Mouse (Mus musculus) right cerebral cortex, postnatal 25 days (tissue): ENCODE measurements around the gene Hscb.

Source experiments
- DNase-seq: peaks from one replicate; pipeline ENCODE4 v3.0.0; 2022

Gene Hscb

DNA sequence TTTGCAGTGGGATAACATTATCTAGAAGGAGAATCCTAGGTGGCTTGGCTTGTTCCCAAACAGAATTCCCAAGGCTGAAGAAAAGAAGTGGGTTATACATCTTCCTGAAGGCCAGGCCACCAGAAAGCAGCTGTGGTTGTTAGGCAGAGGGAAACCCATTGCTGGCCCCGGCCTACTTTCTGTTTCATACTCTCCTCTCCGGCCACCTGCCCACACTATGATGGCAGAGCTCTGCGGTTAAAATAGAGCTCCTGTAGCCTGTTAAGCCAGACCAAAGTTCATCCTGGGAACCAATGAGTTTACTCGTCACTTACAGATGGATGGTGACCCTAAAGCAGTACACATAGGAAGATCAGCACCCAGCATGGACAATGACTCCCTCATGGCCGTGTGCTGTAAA lies 12.0 kb downstream of the Hscb start:
- no peak for DNase-seq

DNA sequence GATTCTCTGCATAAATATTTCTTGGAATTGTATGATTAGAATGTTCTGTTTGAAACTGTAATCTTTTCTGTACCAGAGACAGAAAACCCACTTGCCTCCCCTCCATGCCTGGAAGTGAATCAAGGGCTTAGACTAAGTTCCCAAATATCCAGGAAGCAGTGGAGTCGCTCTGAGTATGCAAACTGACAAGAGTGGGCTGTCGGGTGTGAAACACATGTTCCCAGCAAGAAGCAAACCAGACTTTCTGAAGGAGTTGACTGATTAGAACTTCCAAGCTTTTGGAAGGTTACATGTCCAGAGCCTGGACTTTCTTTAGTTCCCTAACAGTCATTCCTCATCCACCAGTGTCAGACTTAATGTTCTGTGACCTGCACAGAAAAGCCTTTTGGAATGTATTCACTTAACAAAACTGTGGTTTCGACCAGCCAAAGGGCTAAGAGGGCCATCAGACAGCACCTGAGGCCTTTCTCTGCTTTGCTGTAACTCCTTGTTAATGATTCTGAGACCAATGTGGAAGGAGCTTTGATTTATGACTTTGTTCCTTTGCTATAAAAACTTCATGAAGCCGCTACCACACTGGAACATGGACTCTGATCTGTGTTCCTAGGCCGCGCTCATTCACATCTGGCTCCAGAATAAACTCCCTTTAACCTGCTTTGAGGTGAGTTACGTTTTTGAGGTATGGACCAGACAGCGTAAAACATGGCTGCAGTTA lies 12.6 kb downstream of the Hscb start:
- DNase-seq = no peak

DNA sequence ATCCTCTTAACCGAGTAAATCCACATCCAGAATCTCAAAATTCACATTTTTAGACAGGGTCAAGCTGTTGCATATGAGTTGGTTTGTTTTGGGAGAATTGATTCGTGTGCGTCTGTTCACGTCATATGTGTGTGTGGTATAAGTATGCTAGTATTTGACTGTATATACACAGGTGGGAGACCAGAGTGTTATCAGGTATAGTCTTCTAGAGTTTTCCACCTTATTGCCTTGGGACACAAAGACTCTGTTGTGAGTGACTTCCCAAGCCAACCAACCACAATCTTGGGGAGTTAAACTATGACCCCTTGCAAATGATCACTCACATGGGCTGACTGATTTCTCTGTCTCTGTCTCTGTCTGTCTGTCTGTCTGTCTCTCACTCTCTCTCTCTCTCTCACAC lies 15.2 kb downstream of the Hscb start:
- no peak for DNase-seq

DNA sequence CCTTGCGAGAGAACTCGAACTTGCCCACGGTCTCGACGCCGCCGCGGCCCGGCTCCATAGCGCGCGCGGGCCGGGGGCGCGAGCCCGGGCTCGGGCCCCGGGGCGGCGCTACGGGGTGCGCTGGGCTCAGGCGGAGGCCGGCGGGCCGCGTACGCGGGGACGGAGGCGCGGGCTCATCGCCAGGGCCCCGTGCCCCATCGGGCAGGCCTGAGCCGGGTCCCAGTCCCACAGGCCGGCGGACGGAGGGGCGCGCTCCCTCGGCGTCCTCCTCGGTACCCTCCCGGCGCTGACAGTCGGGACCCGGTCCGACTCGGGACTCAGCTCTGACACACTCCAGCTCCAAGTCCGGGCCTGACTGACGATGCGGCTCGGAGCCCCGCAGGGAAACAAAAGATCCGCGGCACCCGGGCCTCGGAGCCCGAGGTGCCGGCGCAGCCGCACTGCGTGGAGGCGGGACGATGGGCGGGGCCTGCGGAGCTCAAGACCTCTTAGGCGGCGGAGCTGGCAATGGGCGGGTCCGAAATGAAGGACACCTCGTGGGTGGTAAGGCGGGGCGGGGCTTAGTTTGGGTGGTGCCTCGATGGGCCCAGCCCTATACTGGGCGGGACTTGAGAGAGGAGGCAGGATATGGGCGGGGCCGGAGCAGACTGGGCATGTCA lies 29.8 kb downstream of the Hscb start, which contains the start of gene Ulk1:
TSS of gene Ulk1 (minus strand) at position 431 of the 659 bp plus-strand sequence.
- peak; percentile 98 for DNase-seq

DNA sequence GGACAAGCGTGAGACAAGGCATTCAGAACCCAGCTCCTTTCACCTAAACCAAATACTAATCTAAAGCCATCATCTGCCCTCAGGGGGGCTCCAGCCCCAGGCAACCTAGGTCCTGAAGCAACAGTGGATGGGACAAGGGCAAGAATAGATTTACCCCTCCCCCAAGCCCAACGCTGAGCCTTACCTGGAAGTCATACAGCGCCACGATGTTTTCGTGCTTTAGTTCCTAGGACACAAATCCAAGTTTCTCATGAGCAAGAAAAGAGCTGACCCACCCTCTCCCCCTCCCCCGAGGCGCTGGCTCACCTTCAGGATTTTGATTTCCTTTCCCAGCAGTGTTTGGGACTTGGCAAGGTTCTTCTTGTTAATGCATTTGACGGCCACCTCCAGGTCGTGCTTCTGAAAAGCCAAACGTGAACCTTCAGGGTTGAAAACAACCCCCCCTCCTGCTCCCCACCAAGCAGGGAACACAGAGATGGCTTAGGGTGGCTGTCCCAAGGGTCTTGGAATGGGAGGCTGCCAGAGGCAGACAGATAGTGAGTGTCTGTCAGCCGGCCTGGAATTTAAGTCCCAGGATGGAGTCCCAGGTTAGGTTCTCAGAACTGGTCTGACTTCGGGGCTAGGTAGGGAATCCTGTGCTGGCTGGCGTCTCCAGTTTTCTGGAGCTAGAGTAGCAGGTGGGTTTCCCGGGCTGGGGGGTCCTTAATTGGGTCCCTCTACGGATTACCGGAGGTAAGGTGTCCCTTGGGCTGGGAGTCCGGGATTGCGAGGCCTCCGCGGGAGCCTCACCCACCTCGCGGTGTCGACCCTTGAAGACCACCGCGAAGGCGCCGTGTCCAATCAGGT lies 30.5 kb downstream of the Hscb start:
- DNase-seq = no peak

DNA sequence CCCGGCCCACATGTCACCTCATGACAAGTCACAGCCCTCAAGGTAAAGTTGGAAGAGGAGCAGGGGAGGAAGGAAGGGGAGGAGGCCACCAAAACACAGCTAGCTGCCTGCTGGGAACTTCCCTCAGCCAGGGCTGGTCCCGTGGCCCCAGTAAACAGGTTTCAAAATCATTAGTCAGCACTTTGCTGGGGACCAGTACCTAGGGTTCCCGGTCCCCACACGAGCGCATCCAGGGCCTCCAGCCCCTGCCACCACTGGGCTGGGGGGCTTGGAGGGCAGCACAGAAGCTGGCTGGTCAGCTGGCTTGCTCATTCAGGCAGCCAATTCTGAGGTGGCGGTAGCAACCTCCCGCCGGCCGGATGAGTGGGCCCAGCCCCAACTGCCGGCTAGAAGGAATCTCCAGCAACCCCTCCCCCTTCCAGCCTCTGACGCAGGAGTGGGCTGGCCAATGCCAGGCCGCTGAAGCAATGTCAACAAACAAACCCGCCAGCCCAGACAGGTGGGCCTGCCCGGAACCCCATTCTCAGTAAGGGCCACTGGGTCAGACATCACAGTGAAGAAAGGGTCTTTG lies 31.4 kb downstream of the Hscb start:
- DNase-seq = peak; percentile 88

DNA sequence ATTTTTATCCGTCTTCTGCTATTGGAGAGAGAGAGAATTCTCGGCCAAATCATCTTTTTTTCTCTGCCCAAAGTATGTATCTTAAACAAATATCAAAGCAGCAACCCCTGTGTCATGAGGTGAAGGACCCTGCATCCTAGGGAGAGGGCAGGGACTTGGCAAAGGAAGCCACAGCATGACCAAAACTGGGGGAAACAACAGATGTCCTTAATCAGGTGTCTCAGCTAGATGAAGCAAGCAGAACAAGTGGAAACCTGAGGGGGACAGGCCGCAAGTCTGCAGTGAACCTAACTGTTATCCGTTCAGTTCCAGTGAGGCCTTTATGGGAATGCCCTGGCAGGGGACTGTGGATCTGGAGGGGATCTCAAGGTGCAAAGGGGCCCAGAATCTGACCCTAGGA lies 32.1 kb downstream of the Hscb start:
- no peak for DNase-seq

DNA sequence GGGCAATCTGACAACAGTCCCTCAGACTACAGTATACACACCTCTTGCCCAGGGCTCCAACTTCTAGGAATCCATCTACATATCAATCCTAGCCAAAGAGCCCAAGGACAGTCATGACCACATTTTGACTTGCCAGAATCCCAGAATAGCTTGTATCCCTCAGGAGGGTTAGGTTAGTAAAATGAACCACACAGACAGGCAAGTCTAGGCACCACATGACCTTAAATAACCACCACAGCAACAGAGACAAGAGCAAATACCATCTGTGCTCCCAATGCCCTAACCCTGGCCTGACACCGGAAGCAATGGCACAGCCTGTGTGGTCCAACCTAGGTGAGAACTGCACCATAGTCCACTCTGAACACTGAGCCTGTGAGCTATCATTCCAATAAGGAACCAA lies 32.9 kb downstream of the Hscb start:
- no peak for DNase-seq

DNA sequence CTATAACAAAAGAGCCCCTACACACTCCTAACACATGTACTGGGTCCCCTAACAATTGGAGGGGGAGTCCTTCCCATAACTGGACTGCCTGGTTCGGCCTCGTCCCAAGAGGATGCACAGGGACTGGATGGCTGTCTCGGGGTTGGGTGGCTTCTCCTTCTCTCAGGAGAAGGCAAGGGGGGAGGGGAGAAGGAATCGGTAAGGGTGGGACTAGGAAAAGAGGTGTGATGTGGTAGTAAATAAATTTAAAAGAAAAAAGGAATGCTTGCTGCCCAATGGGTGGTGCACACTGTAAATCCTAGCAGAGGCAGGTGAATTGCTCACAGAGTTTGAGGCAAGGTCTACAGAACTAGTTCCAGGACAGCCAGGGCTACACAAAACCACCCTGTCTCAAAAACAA lies 33.4 kb downstream of the Hscb start:
- DNase-seq = no peak

DNA sequence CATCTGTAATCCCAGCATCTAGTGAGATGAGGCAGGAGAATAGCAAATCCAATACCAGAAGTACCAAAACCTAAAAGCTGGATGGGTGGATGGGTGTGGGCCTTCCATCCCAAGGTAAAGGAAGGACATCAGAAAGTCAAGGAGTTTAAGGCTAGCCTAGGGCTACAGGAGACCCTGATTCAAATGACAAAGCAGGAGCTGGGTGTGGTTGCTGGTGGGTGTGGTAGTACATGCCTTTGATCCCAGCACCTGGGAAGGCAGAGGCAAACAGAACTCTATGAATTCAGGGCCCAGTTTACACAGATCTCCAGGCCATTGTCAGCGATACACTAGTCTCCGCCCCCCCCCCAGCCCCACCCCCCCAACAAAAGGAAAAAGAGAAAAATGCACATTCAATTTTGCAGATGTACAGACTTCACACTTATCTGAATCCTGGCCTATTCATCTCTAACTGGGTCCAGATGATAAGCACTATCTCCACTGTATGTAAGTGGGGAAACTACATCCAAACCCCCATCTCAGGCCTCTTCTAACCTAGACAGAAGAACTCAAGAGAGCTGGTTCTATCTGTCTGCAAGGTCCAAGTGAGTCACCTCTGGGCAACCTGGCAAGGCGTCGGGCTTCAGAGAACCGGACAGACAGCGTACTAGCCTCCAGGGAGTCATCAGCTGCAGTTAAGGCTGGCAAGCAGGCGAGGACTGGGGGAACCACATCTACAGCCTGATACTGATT lies 35.4 kb downstream of the Hscb start:
- no peak for DNase-seq

DNA sequence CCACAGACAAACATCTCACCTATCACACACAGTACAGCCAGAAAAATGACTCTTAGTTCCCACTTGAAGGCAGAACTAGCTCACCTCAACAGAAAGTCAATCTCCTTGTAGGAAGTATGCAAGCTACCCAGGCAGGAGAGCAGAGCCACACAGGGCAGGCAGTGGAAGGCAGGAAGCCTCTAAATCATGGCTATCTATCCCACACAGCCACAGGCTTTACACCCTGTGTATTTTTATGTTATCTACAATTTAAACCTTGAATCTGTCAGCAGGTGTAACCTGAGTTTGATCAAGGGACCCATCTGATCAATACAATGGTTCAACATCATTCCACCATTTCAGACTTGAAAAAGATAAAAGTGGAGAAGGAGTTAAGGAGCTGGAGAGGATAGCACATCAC lies 36.8 kb downstream of the Hscb start:
- no peak for DNase-seq

DNA sequence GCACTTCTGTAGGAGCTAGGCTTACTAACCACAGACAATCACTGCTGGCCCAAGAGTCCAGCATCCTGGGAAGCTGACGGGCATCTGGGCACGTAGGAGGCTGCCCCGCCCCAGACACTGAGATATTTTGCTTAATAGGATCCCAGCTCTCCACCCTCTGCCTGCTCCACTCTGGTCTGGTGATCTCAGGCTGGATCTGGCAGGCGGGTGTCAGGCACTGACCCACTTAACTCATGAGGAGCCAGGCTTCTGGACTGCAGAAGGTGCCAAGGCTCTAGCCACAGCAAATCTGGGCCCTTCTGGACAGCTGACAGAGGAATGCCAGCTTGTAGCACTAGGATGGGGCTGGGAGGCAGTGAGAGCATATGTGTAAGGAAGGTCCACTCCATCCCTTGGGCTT lies 37.4 kb downstream of the Hscb start:
- no peak for DNase-seq

DNA sequence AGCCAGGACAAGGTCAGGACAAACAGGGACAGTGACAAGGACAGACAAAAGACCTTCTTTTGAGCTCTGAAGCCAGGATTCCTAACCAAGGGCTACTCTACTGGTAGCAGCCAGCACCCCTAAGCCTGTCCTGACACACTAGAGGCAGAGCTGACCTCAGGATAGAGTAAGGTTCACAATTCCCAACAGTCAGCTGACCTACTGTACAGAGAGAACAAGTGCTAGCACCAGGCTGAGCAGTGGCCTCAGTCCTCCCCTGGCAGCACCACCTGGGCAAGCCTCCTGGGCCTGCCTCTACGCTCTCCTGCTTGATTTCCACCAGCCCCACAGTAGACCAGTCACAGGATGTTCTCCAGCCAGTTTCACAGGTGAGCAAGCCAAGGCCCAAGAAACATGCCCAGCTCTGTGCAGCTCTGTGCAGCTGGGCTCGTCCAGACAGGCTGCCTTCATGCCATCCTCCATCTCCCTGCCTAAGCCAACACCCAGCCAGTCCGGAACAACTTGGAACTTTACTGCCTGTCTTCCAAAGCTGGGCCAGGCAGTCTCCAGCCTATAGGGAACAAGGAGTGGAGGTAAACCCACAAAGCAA lies 38.4 kb downstream of the Hscb start:
- DNase-seq = no peak

DNA sequence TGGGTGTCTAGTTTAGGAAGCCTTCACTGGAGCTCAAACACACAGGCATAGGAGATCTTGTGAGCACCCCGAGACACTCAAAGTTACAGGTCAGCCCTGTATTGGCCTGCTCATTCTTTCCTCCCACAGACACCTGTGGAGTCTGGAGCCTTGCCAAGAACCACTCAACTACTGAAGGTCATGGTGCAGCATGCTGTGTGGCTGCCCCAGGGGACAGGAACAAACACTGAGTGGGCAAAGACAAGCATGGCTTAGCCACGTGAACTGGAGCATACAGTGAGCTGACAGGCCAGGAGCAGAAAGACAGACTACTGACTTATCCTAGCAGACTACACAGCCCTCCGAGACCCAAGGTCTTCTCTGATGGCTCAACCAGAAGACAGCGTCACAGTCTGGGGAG lies 41.9 kb downstream of the Hscb start:
- DNase-seq = no peak

DNA sequence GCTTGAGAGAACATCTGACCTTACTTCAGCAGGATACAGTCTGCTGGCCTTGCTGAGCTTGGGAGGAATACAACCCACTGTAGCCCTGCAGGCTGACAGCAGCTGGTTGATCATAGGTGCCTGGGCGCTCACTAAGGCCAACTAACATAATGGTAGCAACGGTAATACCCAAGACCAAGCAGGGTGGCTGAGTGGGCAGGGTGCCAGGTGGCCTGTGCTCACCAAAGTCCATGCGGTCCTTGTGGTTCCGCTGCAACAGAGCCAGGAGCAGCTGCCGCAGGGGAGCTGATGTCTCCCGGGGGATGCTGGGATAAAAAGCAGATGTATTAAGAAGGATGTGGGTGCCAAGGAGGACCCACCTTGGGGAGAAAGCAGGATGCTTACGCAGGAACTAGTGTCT lies 45.2 kb downstream of the Hscb start:
- no peak for DNase-seq

DNA sequence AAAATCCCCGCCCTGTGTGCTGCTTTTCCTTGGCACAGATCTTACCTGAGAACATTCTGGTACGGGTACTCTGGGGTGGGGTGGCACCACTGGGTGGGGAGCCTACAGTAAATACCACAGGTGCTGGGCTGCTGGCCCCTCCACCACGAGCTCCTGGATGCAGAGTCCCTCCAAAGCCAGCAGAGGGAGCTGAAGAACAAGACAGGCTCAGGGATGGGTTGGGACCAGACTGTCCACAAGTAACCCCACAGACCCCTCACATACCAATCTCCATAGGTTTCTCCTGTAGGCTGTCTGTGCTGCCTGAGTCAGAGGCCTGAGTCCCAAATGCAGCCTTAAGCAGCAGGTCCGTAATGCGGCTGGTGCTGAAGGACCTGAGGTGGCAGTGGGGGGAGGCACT lies 50.9 kb downstream of the Hscb start:
- DNase-seq = peak; percentile 29

DNA sequence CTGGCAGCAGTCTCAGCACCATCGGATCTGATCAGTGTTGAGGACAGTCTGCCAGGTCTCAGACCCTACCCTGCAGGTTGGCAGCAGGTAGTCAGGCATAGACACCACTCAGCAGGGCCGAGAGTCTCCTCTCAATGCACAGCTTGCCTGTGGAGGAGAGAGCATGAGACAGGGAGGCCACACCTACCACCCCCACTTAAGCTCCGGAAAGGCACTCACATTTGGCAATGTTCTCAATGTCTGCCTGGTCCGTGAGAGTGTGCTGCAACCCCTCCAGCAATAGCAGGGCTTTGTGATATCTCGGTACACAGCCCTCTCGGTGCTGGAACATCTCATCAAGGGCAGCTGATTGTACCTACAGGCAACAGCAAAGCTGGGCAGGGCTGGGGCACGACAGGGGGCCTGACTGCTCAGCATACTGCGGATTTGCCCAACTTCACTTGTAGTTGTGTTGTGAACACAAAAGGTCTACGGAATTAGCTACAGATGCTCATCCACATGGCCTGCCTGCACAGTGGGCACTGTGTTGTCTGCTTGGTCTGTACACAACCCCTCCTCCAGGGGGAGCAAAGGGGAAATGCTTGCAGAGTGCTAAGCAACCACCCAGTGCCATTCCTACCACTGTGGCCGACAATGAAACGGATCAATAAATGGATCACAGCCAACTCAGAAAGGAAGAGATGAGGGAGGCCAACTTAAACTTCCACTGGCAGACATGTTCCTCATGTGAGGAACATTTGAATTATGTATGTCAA lies 53.3 kb downstream of the Hscb start:
- DNase-seq = peak; percentile 46

DNA sequence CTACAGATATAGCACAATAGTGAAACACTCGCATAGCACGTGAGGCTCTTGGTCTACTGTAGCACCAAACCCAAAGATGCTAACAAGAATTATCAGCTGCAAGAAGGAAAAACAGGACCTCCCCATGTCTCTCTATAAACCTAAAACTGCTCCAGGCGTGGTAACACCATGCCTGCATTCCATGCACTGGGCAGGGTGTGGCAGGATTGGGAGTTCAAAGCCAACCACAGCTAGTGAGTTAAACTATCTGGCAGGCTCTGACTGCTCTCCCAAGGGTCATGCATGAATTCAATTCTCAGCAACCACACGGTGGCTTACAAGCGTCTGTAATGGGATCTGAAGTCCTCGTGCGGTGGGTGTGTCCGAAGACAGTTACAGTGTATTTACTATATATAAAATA lies 56.4 kb downstream of the Hscb start:
- no peak for DNase-seq

DNA sequence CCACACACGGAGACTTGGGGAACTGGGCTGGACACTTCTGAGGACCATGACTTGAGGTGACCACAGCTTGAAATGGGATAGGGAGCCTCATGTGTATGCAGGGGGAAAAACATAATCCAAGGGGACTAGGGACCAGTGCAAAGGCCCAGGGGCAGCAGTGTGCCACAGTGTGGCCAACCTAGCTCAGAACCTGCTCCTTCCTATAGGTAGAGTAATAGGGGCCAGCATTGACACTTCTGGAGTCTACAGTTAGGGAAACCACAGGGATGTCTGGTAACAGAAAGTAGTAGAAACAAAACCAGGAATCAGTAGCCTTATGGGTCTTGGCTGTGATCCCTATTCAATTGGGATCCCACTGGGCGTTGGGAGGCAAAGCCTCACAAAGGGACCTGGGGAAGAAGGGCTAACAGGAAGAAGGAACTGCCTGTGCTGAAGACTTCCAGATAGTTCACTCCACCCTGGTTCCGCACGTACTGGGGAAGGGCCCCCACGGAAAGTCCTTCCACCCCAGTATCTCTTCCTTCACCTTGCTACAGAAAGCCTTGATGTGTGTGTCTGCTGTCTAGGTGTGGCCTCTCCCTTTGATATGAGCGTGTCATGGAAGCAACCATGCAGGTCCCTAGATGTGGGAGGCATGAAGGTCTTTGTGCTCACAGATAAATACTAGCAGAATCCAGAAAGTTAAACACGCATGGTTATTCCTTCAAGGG lies 57.9 kb downstream of the Hscb start:
- no peak for DNase-seq

DNA sequence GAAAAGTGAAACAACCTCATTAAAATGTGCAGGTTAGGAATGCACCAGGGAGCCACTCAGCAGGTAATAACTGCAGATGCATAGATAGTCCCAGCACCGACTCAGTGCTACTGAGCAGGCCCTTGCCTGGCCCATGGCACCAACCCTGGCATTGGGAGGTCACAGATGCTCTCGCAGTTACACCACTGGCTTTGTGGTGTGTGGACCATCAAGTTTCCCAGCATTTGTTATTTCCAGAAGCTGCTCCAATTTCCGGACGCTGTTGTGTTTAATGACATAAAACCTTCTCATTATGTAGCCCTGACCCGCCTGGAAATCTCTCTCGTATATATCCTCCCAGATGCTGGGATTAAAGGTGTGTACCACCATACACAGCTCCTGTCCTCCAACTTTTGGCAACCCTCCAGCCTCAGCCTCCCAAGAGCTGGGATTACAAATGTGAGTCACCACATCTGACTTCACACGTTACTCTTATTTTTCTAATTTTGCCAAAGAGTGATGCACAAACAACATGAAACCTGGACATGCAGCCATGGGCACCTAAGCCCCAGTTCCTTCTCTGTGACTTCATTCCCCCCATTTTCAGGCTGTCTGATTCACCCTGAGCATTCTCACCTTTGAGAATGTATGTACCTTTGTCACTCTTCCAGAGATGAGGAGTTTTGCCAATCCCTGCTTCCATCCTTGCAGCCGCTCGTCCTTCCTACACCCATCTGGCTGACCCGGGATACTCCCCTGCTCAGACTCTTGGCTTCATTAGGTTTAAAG lies 58.6 kb downstream of the Hscb start:
- DNase-seq = no peak
